Comparison of ENCODE assay signal across 11 mouse cellular contexts in the genomic region with DNA sequence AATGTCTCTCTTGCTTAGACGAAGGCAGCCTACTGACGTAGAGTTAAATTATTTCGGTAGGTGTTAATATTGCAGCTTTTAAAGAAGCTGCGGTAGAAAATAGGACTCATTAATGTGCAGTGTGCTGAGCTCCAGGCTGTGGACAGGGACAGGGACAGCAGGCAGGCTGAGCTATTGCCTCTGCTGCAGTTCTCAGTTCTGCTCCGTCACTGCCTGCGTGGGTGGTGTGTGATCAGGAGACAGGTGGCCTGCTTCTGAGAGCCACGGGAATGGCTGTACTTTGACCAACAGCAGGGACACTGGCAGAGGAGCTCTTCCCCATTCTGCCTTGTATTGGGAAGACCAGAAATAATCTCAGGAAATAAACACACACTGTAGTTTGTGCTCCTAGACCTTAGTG. TPM values are rescaled to one million over a fixed set of nuclear protein-coding genes. Genes with fewer than 3 reads are reported as not detected.
DNase-seq lines count a peak whose midpoint lies in the region; ATAC-seq and TF ChIP-seq lines count a peak whose summit lies in the region.
"Had no signal": no experiment of that assay in that cellular context is flagged by ENCODE, and none has a peak within 500 bp of the region (broad histone marks: within the 10 kb centered on the region; RNA-seq: fewer than 3 reads in every experiment).

No protein-coding gene starts in this region.

- H3K4me1 ChIP-seq in hindbrain, postnatal 0 days (ENCODE audit: insufficient read depth, low read length), result no peaks in the 10 kb centered on the region
- H3K4me1 ChIP-seq in hindbrain, embryonic 11.5 days (replicated peaks; ENCODE audit: control insufficient read depth, insufficient read depth, low read length), result no peaks in the 10 kb centered on the region
- H3K4me1 ChIP-seq in cortical plate, adult 2 months (ENCODE audit: control insufficient read depth, insufficient read depth, low read length), result peaks cover 5% of the 10 kb centered on the region
- H3K4me1 ChIP-seq in lung, adult 2 months (ENCODE audit: control insufficient read depth, insufficient read depth, low read length), result no peaks in the 10 kb centered on the region

- H3K9ac ChIP-seq in hindbrain, postnatal 0 days (replicated peaks; ENCODE audit: low read length), result no peak overlapping the region
- H3K9ac ChIP-seq in hindbrain, embryonic 11.5 days (ENCODE audit: low read depth, low read length), result no peak overlapping the region

- peak; percentile 15 for DNase-seq in hindbrain, postnatal 0 days (ENCODE audit: low spot score)
- DNase-seq in hindbrain, embryonic 11.5 days (ENCODE audit: low spot score), result no peak
- DNase-seq in layer of hippocampus, postnatal 10 days (ENCODE audit: low spot score in 2 of 2), result peak; percentile 57 to 60
- peak; percentile 84 to 93 for DNase-seq in right cerebral cortex, postnatal 10 days (ENCODE audit: low spot score in 2 of 2)
- no peak for DNase-seq in MN1 (ENCODE audit: low spot score)
- no peak for DNase-seq in spleen, postnatal 14 days (ENCODE audit: low spot score in 2 of 2)
- DNase-seq in lung, adult 2 months, result no peak

- TF ChIP-seq POLR2A in cortical plate, adult 2 months (IDR thresholded peaks at IDR 0.05; ENCODE audit: extremely low read depth, insufficient read depth, low read length), result peak; percentile 47; the same call in 1 of the 2 replicates
- no peak for TF ChIP-seq POLR2A in lung, adult 2 months (IDR thresholded peaks at IDR 0.05; ENCODE audit: borderline replicate concordance, extremely low read depth, low read depth, low read length)

- no peak overlapping the region for H3K4me2 ChIP-seq in hindbrain, postnatal 0 days (ENCODE audit: low read depth, low read length)
- no peak overlapping the region for H3K4me2 ChIP-seq in hindbrain, embryonic 11.5 days (replicated peaks; ENCODE audit: low read depth, low read length)

- H3K9me3 ChIP-seq in hindbrain, postnatal 0 days (ENCODE audit: low read length), result no peaks in the 10 kb centered on the region
- no peaks in the 10 kb centered on the region for H3K9me3 ChIP-seq in hindbrain, embryonic 11.5 days (ENCODE audit: control insufficient read depth, low read length)

- no peaks in the 10 kb centered on the region for H3K36me3 ChIP-seq in hindbrain, postnatal 0 days (ENCODE audit: insufficient read depth, low read length)
- H3K36me3 ChIP-seq in hindbrain, embryonic 11.5 days (ENCODE audit: control insufficient read depth, insufficient read depth, low read length), result no peaks in the 10 kb centered on the region
- H3K36me3 ChIP-seq: G1E had no signal

- no peak overlapping the region for H3K4me3 ChIP-seq in hindbrain, postnatal 0 days (ENCODE audit: low read length)
- no peak overlapping the region for H3K4me3 ChIP-seq in hindbrain, embryonic 11.5 days (ENCODE audit: low read depth, low read length)
- no peak overlapping the region for H3K4me3 ChIP-seq in cortical plate, adult 2 months (ENCODE audit: insufficient read depth, low read length)
- H3K4me3 ChIP-seq in lung, adult 2 months (replicated peaks; ENCODE audit: extremely low read depth, low read depth, low read length), result no peak overlapping the region

- no peak overlapping the region for H3K27ac ChIP-seq in hindbrain, postnatal 0 days
- H3K27ac ChIP-seq in hindbrain, embryonic 11.5 days (ENCODE audit: low read depth, low read length), result no peak overlapping the region
- H3K27ac ChIP-seq in cortical plate, adult 2 months (ENCODE audit: insufficient read depth, low read length), result no peak overlapping the region

- TF ChIP-seq CTCF in hindbrain, postnatal 0 days (IDR thresholded peaks at IDR 0.05; ENCODE audit: low read depth), result no peak
- no peak for TF ChIP-seq CTCF in cortical plate, adult 2 months (IDR thresholded peaks at IDR 0.05; ENCODE audit: extremely low read depth, insufficient read depth, low read length)
- no peak for TF ChIP-seq CTCF in lung, adult 2 months (IDR thresholded peaks at IDR 0.05; ENCODE audit: insufficient read depth, low read length)

- WGBS in hindbrain, postnatal 0 days, result 60% methylated on average over 7 of the region's 7 CpGs
- WGBS in hindbrain, embryonic 11.5 days, result 85% methylated on average over 7 of the region's 7 CpGs
- WGBS in lung, adult 2 months, result 80% methylated on average over 7 of the region's 7 CpGs

- peak; percentile 64; the same call in 1 of the 2 replicates for ATAC-seq in hindbrain, postnatal 0 days
- no peak for ATAC-seq in hindbrain, embryonic 11.5 days (ENCODE audit: low FRiP score)

- H3K27me3 ChIP-seq in hindbrain, postnatal 0 days (ENCODE audit: insufficient read depth, low read length), result no peaks in the 10 kb centered on the region
- no peaks in the 10 kb centered on the region for H3K27me3 ChIP-seq in hindbrain, embryonic 11.5 days (ENCODE audit: control insufficient read depth, insufficient read depth, low read length)

RNA-seq across cellular contexts. Expression of a gene that starts 8.7 kb away (rescaled TPM):
- 0.14 and 0.68 TPM in 2 replicates for total RNA-seq in hindbrain, postnatal 0 days (2014; rRNA removed)
- 0.83 and 1.1 TPM in 2 replicates for polyA plus RNA-seq in hindbrain, postnatal 0 days (2015; fragmentation: Nextera tagmentation; extraction: Ambion mirVana)
- 0.12 and 0.14 TPM in 2 replicates for polyA plus RNA-seq in hindbrain, embryonic 11.5 days (2014; fragmentation: Nextera tagmentation; extraction: Ambion mirVana)
- polyA plus RNA-seq in cortical plate, adult 2 months (2012; rRNA removed), result 0.08 and 0.10 TPM in 2 replicates
- total RNA-seq in layer of hippocampus, postnatal 10 days (2021), result under 1 TPM; 0.41 to 0.45 TPM
- 69.2 and 71.1 TPM in 2 replicates for polyA plus RNA-seq in lung, adult 2 months (2012; rRNA removed)
- total RNA-seq: common myeloid progenitor, adult 5-6 weeks; G1E; hematopoietic stem cell, adult 5-6 weeks had no signal
- polyA plus RNA-seq: G1E had no signal

Comparison
In these comparisons a context has a peak if more than half of its experiments do, and no peak if none do; other contexts are left out.
1. DNase-seq: peak in hindbrain, postnatal 0 days (single experiment), layer of hippocampus, postnatal 10 days (2 of 2) and right cerebral cortex, postnatal 10 days (2 of 2); none in hindbrain, embryonic 11.5 days (single experiment), MN1 (single experiment), spleen, postnatal 14 days (0 of 2) and lung, adult 2 months (single experiment).
2. RNA of a gene that starts 8.7 kb away (polyA plus RNA-seq): 69.2 to 71.1 TPM in lung, adult 2 months; 0.83 to 1.1 TPM in hindbrain, postnatal 0 days, 0.12 to 0.14 TPM in hindbrain, embryonic 11.5 days and 0.08 to 0.10 TPM in cortical plate, adult 2 months; every median in the first group is over 10 times any median in the second.